Mouse (Mus musculus): ENCODE results near the gene Esp38. TPM values are rescaled to one million over a fixed set of nuclear protein-coding genes. Genes with fewer than 3 reads are reported as not detected.
"Not testable (repeated sequence)": the region's sequence is repeated elsewhere in the genome, so short reads cannot be mapped to it uniquely, and the experiment has no call there.

The Esp38 gene
- polyA plus RNA-seq (2017; shearing (Covaris generic)) = not detected

- ATAC-seq = no peak
Observed at GRCm38 (mm10) chr17:39950220-39950619, at the start of gene Esp38. Gene Esp38, plus strand, starts transcription at chr17:39950520.

- ATAC-seq = not testable (repeated sequence)
Observed at GRCm38 (mm10) chr17:39902928-39903545, 47.3 kb upstream of the Esp38 start.

Other genes with a start within 250 kb of the Esp38 start
- gene AC192777.2, start 144.9 kb downstream of the Esp38 start, polyA plus RNA-seq (2017; shearing (Covaris generic)) = not detected